Mouse (Mus musculus): ENCODE measurements around the gene Ndufc1.

DNA sequence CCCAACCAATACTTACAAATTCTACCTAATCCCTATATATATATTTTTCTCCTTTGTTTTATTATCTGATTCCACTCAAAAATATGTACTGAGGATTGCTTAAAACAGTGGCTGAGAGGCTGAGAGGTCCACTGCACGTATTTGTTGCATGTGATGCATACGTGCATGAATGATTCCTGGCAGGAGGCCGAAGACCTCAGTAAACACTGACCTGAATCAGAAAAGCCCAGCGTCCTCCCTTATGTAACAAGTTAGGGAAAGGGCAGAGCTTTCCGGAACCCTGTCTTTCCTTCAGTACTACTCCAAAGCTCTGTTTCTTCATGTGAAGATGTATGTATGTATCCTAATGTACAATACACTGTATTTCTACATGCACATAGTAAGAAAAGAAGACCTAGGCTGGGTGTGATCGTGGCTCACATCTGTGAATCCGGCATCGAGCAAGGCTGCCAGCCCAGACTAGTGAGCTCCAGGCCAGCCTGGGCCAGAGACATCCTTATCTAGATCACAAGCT is 20.9 kb downstream of the Ndufc1 start:
- TF ChIP-seq POLR2A (IDR thresholded peaks at IDR 0.05; ENCODE audit: borderline replicate concordance, extremely low read depth, low read depth, low read length) (no peak), CTCF (IDR thresholded peaks at IDR 0.05; ENCODE audit: insufficient read depth, low read length) (no peak)

All from lung, adult 2 months (tissue).